Mouse (Mus musculus): ENCODE measurements around the gene Smdt1. TPM values are rescaled to one million over a fixed set of nuclear protein-coding genes. Genes with fewer than 3 reads are reported as not detected.
A peak's percentile ranks its signal among the peaks of the same experiment; 100 is the strongest.
"Not testable (repeated sequence)": the region's sequence is repeated elsewhere in the genome, so short reads cannot be mapped to it uniquely, and the experiment has no call there.

Gene Smdt1
- polyA plus RNA-seq, 1 experiment from 2014 or later = 440 TPM

- Histone ChIP-seq H3K9me3 (replicated peaks) (no peaks in the 10 kb centered on the region), H3K4me1 (peaks cover 15% of the 10 kb centered on the region), H3K27ac (replicated peaks) (no peak overlapping the region), H3K4me2 (no peak overlapping the region), H3K36me3 (no peaks in the 10 kb centered on the region), H3K27me3 (replicated peaks) (no peaks in the 10 kb centered on the region), H3K9ac (replicated peaks) (no peak overlapping the region), H3K4me3 (replicated peaks) (no peak overlapping the region)
- no peak for ATAC-seq (ENCODE audit: low FRiP score)
- WGBS = 86% methylated on average over 9 of the region's 9 CpGs
These were observed 37.1 kb downstream of the Smdt1 start for GRCm38 (mm10) chr15:82375855-82376254.

- H3K4me1 ChIP-seq = peaks cover 19% of the 10 kb centered on the region
- H3K9ac ChIP-seq (replicated peaks) = no peak overlapping the region
- WGBS = 55% methylated on average over 17 of the region's 17 CpGs
- H3K4me2 ChIP-seq = no peak overlapping the region
- peak overlapping the region; percentile 34; the same call in 1 of the 2 replicates for H3K27ac ChIP-seq (replicated peaks)
- no peaks in the 10 kb centered on the region for H3K9me3 ChIP-seq (replicated peaks)
- no peaks in the 10 kb centered on the region for H3K36me3 ChIP-seq
- no peaks in the 10 kb centered on the region for H3K27me3 ChIP-seq (replicated peaks)
- ATAC-seq (ENCODE audit: low FRiP score) = no peak
- H3K4me3 ChIP-seq (replicated peaks) = no peak overlapping the region
These were observed 37.8 kb downstream of the Smdt1 start for GRCm38 (mm10) chr15:82376393-82377138.

DNA sequence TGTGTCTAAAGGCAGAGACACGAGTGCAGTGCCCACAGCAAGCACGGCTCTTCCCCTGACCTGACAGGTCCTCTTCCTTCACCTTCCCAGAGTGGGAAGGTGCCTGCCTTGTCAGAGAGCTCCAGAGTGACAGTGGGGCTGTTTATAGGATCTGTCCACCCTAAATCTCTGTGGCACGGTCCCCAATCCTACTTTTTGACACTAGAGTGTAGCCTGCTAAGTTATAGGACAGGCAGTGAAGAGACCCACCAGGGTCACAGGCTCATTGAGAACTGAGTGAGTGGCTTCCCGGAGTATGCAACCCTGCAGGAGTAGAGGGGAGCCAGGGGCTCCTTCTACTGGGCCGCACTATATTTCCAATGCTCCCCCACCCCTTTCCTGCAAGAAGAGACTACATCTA lies 38.9 kb downstream of the Smdt1 start:
- Histone ChIP-seq H3K4me3 (replicated peaks) (no peak overlapping the region), H3K9me3 (replicated peaks) (no peaks in the 10 kb centered on the region), H3K36me3 (no peaks in the 10 kb centered on the region), H3K9ac (replicated peaks) (no peak overlapping the region), H3K27me3 (replicated peaks) (no peaks in the 10 kb centered on the region), H3K27ac (replicated peaks) (no peak overlapping the region), H3K4me1 (peaks cover 19% of the 10 kb centered on the region), H3K4me2 (no peak overlapping the region)
- 82% methylated on average over 5 of the region's 5 CpGs for WGBS
- ATAC-seq (ENCODE audit: low FRiP score) = no peak

- H3K4me1 ChIP-seq = peaks cover 19% of the 10 kb centered on the region
- no peaks in the 10 kb centered on the region for H3K27me3 ChIP-seq (replicated peaks)
- H3K4me2 ChIP-seq = no peak overlapping the region
- no peak overlapping the region for H3K4me3 ChIP-seq (replicated peaks)
- 0 out of 2 replicates have a peak overlapping the region, but pooled peaks have one; percentile 5 for H3K27ac ChIP-seq (replicated peaks)
- WGBS = 46% methylated on average over 15 of the region's 15 CpGs
- no peak overlapping the region for H3K9ac ChIP-seq (replicated peaks)
- ATAC-seq (ENCODE audit: low FRiP score) = no peak
- no peaks in the 10 kb centered on the region for H3K9me3 ChIP-seq (replicated peaks)
- H3K36me3 ChIP-seq = no peaks in the 10 kb centered on the region
These were observed 39.8 kb downstream of the Smdt1 start for GRCm38 (mm10) chr15:82378261-82379180.

GRCm38 (mm10) chr15:82379511-82379870 lies 40.7 kb downstream of the Smdt1 start:
- H3K4me1 ChIP-seq = peaks cover 19% of the 10 kb centered on the region
- H3K4me3 ChIP-seq (replicated peaks) = peak overlapping the region; percentile 35
- no peaks in the 10 kb centered on the region for H3K27me3 ChIP-seq (replicated peaks)
- no peaks in the 10 kb centered on the region for H3K9me3 ChIP-seq (replicated peaks)
- no peak overlapping the region for H3K27ac ChIP-seq (replicated peaks)
- H3K4me2 ChIP-seq = peak overlapping the region; percentile 67
- ATAC-seq (ENCODE audit: low FRiP score) = no peak; the same call in 1 of the 2 replicates
- 33% methylated on average over 7 of the region's 7 CpGs for WGBS
- no peak overlapping the region for H3K9ac ChIP-seq (replicated peaks)
- no peaks in the 10 kb centered on the region for H3K36me3 ChIP-seq

GRCm38 (mm10) chr15:82379871-82380713 lies 41.3 kb downstream of the Smdt1 start, which contains the start of gene Cyp2d22:
Gene Cyp2d22, minus strand, starts transcription at chr15:82380260.
- H3K36me3 ChIP-seq = no peaks in the 10 kb centered on the region
- H3K27me3 ChIP-seq (replicated peaks) = no peaks in the 10 kb centered on the region
- peak within 1 kb of the TSS; percentile 30; the same call in 1 of the 2 replicates for H3K9ac ChIP-seq (replicated peaks)
- H3K27ac ChIP-seq (replicated peaks) = 0 out of 2 replicates have a peak within 1 kb of the TSS, but pooled peaks have one; percentile 51
- peak; percentile 73 for ATAC-seq (ENCODE audit: low FRiP score)
- H3K4me2 ChIP-seq = peak within 1 kb of the TSS; percentile 67
- peaks cover 19% of the 10 kb centered on the region for H3K4me1 ChIP-seq
- H3K4me3 ChIP-seq (replicated peaks) = peak within 1 kb of the TSS; percentile 35
- H3K9me3 ChIP-seq (replicated peaks) = no peaks in the 10 kb centered on the region
- 3% methylated on average over 17 of the region's 24 CpGs for WGBS

DNA sequence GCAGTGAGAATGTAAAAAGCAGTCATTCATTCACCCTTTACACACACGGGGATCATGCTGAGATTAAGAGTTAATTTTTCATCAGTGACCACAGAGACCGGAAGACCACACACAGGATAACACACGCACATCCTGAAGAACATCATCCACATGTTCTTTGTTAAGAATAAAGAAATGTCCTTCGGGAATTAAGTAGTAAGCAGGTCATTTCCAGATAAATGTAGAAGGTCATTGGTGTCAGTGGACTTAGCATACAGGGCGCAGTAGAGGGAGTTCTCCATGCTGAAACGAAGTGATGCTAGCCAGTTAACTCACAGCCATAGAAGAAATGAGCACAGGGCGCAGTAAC lies 41.9 kb downstream of the Smdt1 start:
- H3K9ac ChIP-seq (replicated peaks) = peak overlapping the region; percentile 30; the same call in 1 of the 2 replicates
- peak overlapping the region; percentile 67 for H3K4me2 ChIP-seq
- no peaks in the 10 kb centered on the region for H3K36me3 ChIP-seq
- 0 out of 2 replicates have a peak overlapping the region, but pooled peaks have one; percentile 51 for H3K27ac ChIP-seq (replicated peaks)
- ATAC-seq (ENCODE audit: low FRiP score) = 0 out of 2 replicates have a peak, but pooled peaks have one; percentile 14
- peaks cover 19% of the 10 kb centered on the region for H3K4me1 ChIP-seq
- H3K9me3 ChIP-seq (replicated peaks) = no peaks in the 10 kb centered on the region
- H3K4me3 ChIP-seq (replicated peaks) = peak overlapping the region; percentile 35
- WGBS = 33% methylated on average over 7 of the region's 7 CpGs
- no peaks in the 10 kb centered on the region for H3K27me3 ChIP-seq (replicated peaks)

DNA sequence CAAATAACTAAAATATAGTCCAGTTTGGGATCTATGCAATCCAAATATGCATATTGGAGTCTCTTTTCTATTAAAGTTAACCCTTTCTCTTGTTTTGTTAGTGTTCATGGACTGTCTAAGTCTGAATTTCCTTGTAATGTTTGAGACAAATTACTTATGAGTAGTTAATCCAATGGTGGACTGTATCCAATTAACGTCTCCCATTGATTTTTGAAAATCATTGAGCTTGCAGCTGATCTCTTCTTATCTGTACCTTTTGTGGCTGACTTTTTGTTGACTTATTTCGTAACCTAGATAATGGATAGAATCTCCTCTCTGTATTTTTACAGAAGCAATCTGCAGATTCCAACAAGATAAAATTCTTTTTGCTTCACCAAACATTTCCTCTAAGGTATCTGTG lies 43.7 kb downstream of the Smdt1 start:
- Histone ChIP-seq H3K9ac (replicated peaks) (no peak overlapping the region), H3K9me3 (replicated peaks) (no peaks in the 10 kb centered on the region), H3K27me3 (replicated peaks) (no peaks in the 10 kb centered on the region), H3K4me2 (no peak overlapping the region), H3K27ac (replicated peaks) (no peak overlapping the region), H3K4me1 (peaks cover 16% of the 10 kb centered on the region), H3K36me3 (no peaks in the 10 kb centered on the region), H3K4me3 (replicated peaks) (no peak overlapping the region)
- 96% methylated on average over 2 of the region's 2 CpGs for WGBS
- ATAC-seq (ENCODE audit: low FRiP score) = no peak

DNA sequence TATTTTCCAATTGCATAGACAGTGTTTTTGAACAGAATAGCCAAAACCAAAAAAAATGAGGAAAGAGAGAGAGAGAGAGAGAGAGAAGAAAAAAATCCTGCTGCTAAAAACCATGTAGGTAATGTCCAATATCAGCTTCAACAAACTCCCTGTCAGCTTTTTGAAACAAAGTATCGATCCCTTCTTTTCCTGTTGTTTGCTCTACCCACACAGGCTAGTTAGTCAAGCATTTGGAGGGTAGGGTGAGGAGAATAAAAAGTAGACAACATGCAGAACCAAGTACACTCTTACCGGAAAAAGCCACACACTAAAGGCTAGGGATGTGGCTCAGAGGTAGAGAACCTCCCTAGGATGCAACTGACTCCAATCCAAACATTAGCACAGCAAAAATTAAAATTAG lies 47.0 kb downstream of the Smdt1 start:
- Histone ChIP-seq H3K9me3 (replicated peaks) (no peaks in the 10 kb centered on the region), H3K9ac (replicated peaks) (no peak overlapping the region), H3K4me2 (no peak overlapping the region), H3K4me3 (replicated peaks) (no peak overlapping the region), H3K4me1 (peaks cover 6% of the 10 kb centered on the region; the same call in 1 of the 2 replicates), H3K27ac (replicated peaks) (no peak overlapping the region), H3K27me3 (replicated peaks) (no peaks in the 10 kb centered on the region), H3K36me3 (no peaks in the 10 kb centered on the region)
- 96% methylated on average over 2 of the region's 2 CpGs for WGBS
- no peak for ATAC-seq (ENCODE audit: low FRiP score)

GRCm38 (mm10) chr15:82389916-82390315 lies 51.2 kb downstream of the Smdt1 start:
- not testable (repeated sequence) for H3K4me1 ChIP-seq; H3K4me3 ChIP-seq (replicated peaks); H3K27ac ChIP-seq (replicated peaks); H3K9me3 ChIP-seq (replicated peaks); H3K4me2 ChIP-seq; ATAC-seq (ENCODE audit: low FRiP score); H3K36me3 ChIP-seq; H3K9ac ChIP-seq (replicated peaks); H3K27me3 ChIP-seq (replicated peaks)
- 94% methylated on average over 10 of the region's 10 CpGs for WGBS

DNA sequence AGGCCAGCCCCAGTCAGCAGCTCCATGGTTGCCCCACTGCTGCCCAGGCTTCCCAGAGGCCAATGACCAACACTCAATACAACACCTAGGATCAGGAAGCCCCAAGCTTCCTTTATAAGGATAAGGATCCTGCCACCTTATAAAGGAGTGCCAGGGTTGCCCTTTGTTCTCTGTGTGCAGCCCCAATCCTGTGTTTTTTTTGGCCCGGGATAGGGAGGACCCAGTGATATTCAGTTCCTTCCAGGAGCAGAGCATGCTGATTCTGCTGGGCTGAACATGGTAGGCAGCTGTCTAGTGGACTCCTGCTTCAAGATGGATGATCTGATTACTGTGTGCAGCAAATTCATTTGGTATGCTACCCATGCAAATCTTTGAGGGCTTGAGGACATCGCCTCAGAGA lies 55.2 kb downstream of the Smdt1 start, which contains the start of gene Cyp2d11:
Gene Cyp2d11 (minus strand): TSS at position 101 of the 400 bp plus-strand sequence.
- not testable (repeated sequence) for H3K27ac ChIP-seq (replicated peaks); H3K27me3 ChIP-seq (replicated peaks); H3K9ac ChIP-seq (replicated peaks); ATAC-seq (ENCODE audit: low FRiP score); H3K9me3 ChIP-seq (replicated peaks); H3K36me3 ChIP-seq; H3K4me2 ChIP-seq; H3K4me3 ChIP-seq (replicated peaks); H3K4me1 ChIP-seq
- WGBS = 86% methylated on average over 2 of the region's 2 CpGs
